Mouse (Mus musculus): Measurements from ENCODE around the gene 2310007B03Rik.

The 2310007B03Rik gene

GRCm38 (mm10) chr1:93168295-93168775 is 7.6 kb upstream of the 2310007B03Rik start, which contains the start of gene Crocc2:
Gene Crocc2 (plus strand): TSS chr1:93168725.
- Histone ChIP-seq H3K36me3 (ENCODE audit: control insufficient read depth, insufficient read depth, low read length, poor library complexity, severe bottlenecking) (no peaks in the 10 kb centered on the region), H3K27me3 (ENCODE audit: control insufficient read depth, insufficient read depth, low read length, poor library complexity, severe bottlenecking) (no peaks in the 10 kb centered on the region)
- DNase-seq (ENCODE audit: low read depth, low spot score), result no peak

DNA sequence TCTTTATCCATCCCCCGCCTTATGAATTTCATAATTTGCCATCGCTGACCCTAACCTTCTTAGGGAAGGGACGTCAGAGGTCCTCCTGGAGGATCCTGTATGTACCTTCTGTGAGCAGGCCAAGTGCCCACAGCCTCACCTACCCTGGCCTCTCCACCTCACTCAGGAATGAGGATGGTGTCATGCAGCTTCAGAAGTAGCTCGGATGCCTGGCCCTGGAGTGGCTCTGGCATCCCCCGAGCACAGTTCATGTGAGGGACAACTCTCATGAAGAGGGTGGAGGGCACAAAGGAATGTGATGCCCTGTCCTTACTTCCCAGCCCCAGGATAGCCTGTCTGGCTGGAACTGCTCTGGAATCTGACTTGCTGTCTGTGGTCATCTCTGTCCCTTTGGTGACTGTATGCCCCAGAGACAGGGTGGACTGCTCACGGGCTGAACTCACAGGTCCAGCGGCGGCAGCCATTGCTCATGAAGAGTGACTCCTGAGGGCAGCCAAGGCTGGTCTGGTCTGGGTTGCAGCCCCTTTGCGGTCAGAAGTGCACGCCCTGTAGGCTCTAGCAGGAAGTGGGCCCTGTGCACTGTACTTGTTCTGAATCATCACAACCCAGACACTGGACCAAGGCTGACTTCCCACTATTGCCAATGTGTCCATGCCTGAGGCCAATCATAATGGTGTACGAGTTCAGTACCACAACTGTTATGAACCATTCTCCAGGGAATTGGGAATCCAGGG is 5.8 kb upstream of the 2310007B03Rik start:
- H3K27me3 ChIP-seq (ENCODE audit: control insufficient read depth, insufficient read depth, low read length, poor library complexity, severe bottlenecking), result no peaks in the 10 kb centered on the region
- DNase-seq (ENCODE audit: low read depth, low spot score), result no peak
- H3K36me3 ChIP-seq (ENCODE audit: control insufficient read depth, insufficient read depth, low read length, poor library complexity, severe bottlenecking), result no peaks in the 10 kb centered on the region

GRCm38 (mm10) chr1:93165447-93165846 is 4.7 kb upstream of the 2310007B03Rik start:
- H3K36me3 ChIP-seq (ENCODE audit: control insufficient read depth, insufficient read depth, low read length, poor library complexity, severe bottlenecking), result no peaks in the 10 kb centered on the region
- no peaks in the 10 kb centered on the region for H3K27me3 ChIP-seq (ENCODE audit: control insufficient read depth, insufficient read depth, low read length, poor library complexity, severe bottlenecking)
- DNase-seq (ENCODE audit: low read depth, low spot score), result no peak

DNA sequence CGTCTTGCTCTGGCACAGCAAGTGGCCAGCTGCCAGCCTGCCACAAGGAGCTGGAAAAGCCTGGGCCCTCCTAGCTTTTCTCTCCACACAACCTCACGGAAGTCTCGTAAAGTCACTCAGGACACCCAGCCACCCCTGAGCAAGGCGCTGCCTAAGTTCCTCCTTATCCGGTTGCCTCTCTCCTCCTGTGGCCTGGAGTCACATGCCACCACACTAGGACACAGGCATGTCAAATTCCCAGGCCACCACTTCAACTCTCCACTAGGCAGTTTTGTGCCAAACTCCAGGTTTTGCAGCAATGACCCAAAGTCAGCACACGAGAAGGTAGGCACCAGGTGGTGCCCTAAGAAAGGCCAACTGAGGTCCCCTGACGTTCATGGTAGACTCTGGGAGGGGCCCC is 1.8 kb upstream of the 2310007B03Rik start:
- Histone ChIP-seq H3K36me3 (ENCODE audit: control insufficient read depth, insufficient read depth, low read length, poor library complexity, severe bottlenecking) (no peaks in the 10 kb centered on the region), H3K27me3 (ENCODE audit: control insufficient read depth, insufficient read depth, low read length, poor library complexity, severe bottlenecking) (no peaks in the 10 kb centered on the region)
- no peak for DNase-seq (ENCODE audit: low read depth, low spot score)

DNA sequence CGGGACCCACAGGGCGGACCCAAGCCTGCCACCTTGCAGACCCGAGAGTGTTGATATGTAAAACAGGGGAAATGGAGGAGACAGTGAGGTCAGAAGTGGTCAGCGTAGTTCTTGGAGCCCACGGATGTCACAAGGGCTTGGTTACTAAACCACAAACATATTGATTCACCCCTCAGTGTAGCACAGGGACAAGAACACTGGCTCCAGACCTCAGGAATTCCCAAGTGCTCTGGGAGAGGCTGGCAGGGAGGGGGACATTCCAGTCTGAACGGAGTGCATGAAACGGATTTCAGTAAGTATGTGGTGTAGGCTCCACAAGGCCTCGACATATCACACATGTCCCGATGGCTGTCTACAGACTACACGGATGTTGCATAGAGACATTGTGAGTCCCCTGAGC is 1.2 kb upstream of the 2310007B03Rik start:
- no peak for DNase-seq (ENCODE audit: low read depth, low spot score)
- H3K36me3 ChIP-seq (ENCODE audit: control insufficient read depth, insufficient read depth, low read length, poor library complexity, severe bottlenecking), result no peaks in the 10 kb centered on the region
- H3K27me3 ChIP-seq (ENCODE audit: control insufficient read depth, insufficient read depth, low read length, poor library complexity, severe bottlenecking), result no peaks in the 10 kb centered on the region

DNA sequence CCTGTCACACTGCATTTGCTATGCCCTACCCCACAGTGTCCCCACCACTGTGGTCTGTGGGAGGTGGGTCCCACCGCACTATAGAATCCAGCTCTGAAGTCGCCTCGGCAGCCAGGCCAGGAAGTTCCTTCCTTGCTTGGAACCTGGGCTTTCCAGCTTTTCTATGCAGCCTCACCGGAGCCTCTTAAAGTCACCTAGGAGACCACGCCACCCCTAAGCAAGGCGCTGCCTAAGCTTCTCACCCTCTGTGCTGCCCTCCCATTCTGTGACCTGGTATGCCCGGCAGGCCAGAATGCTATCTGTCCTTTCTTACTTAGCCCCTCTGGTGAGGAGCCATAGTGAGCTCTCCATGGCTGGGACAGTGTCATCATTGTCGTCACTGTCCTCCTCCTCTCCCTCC is 602 bp upstream of the 2310007B03Rik start:
- no peaks in the 10 kb centered on the region for H3K36me3 ChIP-seq (ENCODE audit: control insufficient read depth, insufficient read depth, low read length, poor library complexity, severe bottlenecking)
- H3K27me3 ChIP-seq (ENCODE audit: control insufficient read depth, insufficient read depth, low read length, poor library complexity, severe bottlenecking), result no peaks in the 10 kb centered on the region
- DNase-seq (ENCODE audit: low read depth, low spot score), result no peak

DNA sequence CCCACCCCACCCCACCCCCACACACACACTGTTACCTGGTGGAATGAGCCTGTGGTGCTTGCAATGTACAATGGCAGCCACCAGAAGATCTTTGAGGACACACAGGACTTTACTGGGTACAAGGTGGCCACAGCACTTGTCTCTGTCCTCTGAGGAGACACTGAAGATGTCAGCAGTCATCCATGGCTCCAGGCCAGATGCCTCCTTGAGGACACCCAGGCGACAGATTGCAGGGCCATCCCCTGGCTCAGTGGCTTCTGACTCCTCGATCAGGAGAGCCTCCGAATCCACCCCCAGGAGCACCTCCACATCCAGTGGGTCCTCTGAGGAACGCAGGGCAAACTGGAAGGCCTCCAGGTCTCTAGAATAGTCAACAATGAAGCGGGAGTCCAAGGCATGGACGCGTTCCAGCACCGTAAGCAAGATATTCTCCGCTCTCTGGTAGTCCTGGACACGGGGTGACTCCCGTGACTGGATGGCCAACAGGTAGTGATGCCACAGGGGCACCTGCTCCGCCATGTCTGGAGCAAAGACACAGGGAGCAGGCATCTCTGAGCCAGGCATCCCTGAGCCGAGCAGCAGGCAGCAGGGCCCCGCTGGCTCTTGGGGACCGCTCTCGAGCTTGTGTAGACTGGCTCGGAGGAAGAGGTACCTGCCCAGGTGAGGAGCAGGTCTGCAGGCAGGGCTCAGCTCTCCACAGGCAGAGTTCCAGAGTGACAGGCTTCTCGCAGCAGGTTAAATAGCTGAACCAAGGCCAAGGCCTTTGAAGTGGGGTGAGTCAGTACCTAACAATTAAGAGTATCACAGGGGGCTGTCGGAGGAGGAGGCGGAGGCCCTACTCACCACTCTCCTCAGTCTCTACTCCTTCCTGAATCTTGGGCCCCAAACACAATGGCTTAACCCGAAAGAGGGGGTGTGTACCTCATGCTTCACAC is 915 bp downstream of the 2310007B03Rik start:
- DNase-seq (ENCODE audit: low read depth, low spot score), result no peak
- H3K36me3 ChIP-seq (ENCODE audit: control insufficient read depth, insufficient read depth, low read length, poor library complexity, severe bottlenecking), result no peaks in the 10 kb centered on the region
- no peaks in the 10 kb centered on the region for H3K27me3 ChIP-seq (ENCODE audit: control insufficient read depth, insufficient read depth, low read length, poor library complexity, severe bottlenecking)

DNA sequence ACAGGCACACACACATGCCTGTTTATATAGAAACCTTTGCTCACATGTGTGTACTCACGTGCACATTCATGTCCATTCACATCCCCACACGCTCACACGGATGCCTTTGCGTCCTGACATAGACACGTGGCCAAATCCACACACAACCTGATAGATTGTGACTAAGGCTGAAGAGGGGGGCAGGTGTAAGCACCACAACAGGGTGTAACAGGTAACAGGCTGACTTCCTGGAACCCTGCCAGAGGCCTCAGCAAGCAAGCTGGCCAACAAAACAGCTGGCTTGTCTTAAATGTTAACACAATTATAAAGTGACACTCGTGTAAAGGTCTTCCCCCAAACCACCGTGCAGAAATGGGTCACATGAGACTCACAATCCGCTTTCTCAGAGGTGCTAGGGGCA is 1.8 kb downstream of the 2310007B03Rik start:
- no peak for DNase-seq (ENCODE audit: low read depth, low spot score)
- Histone ChIP-seq H3K27me3 (ENCODE audit: control insufficient read depth, insufficient read depth, low read length, poor library complexity, severe bottlenecking) (no peaks in the 10 kb centered on the region), H3K36me3 (ENCODE audit: control insufficient read depth, insufficient read depth, low read length, poor library complexity, severe bottlenecking) (no peaks in the 10 kb centered on the region)

- no peaks in the 10 kb centered on the region for H3K27me3 ChIP-seq (ENCODE audit: control insufficient read depth, insufficient read depth, low read length, poor library complexity, severe bottlenecking)
- DNase-seq (ENCODE audit: low read depth, low spot score), result no peak
- H3K36me3 ChIP-seq (ENCODE audit: control insufficient read depth, insufficient read depth, low read length, poor library complexity, severe bottlenecking), result no peaks in the 10 kb centered on the region
These were observed 3.2 kb downstream of the 2310007B03Rik start for GRCm38 (mm10) chr1:93157566-93157965.

DNA sequence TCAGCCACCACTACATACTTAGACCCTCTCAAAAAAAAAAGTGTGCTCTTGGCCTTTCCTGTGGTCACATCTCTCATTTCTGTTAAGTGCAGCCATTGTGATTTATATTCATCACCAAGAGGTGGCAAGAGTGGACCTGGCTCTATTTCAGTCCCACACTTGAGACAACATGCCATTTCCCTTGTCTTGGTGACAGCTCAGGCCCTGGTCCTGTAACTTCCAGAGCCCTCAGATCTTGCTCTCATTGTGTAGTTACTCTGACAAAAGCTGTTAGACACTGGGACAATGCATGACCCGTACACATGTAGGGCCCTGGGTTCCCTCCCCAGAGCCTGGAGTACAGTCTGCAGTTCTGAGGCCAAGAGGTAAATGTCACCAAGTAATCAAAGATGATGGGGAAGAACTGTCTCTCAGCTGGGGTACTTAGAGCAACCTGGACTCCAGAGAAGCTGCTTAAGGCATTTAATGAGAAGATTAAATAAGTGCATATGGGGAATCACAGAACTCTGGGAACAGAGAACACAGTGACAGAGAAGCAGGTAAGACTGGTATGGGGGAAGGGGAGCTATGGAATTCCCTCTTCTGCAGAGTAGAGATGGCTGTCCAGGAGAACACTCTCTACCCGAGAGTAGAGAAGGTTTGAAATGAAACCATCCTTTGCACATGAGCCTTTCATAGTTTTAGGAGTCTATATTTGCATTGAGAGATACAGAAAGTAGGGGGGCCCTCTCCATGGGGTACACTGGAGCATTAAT is 9.7 kb downstream of the 2310007B03Rik start:
- Histone ChIP-seq H3K27me3 (ENCODE audit: control insufficient read depth, insufficient read depth, low read length, poor library complexity, severe bottlenecking) (no peaks in the 10 kb centered on the region), H3K36me3 (ENCODE audit: control insufficient read depth, insufficient read depth, low read length, poor library complexity, severe bottlenecking) (no peaks in the 10 kb centered on the region)
- DNase-seq (ENCODE audit: low read depth, low spot score), result no peak

DNA sequence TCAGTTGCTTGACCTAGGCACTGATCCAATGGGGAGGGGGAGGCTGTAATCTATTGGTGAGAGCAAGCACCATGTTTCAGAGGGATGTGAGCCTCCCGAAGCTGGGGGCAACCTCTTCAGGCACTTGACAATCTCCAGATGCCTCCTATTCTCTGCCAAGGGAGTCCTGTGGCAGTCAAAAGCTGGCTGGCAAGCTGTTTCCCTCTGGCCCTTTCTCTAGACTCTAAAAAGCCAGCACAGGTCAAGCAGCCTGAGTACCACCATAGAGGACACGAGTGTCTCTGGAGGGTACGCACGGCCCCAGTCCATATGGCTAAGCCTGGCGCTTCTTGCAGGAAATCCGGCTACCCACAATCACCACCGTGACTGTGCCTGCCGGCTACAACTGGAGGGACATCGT is 16.6 kb downstream of the 2310007B03Rik start:
- no peak for DNase-seq (ENCODE audit: low read depth, low spot score)
- no peaks in the 10 kb centered on the region for H3K27me3 ChIP-seq (ENCODE audit: control insufficient read depth, insufficient read depth, low read length, poor library complexity, severe bottlenecking)
- no peaks in the 10 kb centered on the region for H3K36me3 ChIP-seq (ENCODE audit: control insufficient read depth, insufficient read depth, low read length, poor library complexity, severe bottlenecking)

DNA sequence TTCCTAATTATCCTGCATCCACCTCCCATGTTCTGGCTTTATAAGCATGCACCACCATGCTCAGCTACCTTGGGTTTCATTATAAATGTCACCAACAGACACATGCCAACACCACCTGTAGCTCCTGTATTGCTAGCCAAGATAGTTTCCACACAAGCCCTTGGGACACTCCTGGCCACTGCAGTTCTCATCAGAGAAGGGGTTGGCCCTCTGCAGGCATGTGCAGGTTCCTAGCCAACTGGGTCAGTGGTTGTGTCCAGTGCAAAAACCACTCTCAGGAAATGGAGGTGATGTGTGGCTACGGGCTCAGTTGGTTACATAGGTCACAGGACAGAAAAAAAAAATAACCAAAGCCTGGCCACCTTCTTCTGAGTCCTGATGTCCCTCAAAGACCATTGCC is 17.9 kb downstream of the 2310007B03Rik start:
- Histone ChIP-seq H3K27me3 (ENCODE audit: control insufficient read depth, insufficient read depth, low read length, poor library complexity, severe bottlenecking) (no peaks in the 10 kb centered on the region), H3K36me3 (ENCODE audit: control insufficient read depth, insufficient read depth, low read length, poor library complexity, severe bottlenecking) (no peaks in the 10 kb centered on the region)
- no peak for DNase-seq (ENCODE audit: low read depth, low spot score)

DNA sequence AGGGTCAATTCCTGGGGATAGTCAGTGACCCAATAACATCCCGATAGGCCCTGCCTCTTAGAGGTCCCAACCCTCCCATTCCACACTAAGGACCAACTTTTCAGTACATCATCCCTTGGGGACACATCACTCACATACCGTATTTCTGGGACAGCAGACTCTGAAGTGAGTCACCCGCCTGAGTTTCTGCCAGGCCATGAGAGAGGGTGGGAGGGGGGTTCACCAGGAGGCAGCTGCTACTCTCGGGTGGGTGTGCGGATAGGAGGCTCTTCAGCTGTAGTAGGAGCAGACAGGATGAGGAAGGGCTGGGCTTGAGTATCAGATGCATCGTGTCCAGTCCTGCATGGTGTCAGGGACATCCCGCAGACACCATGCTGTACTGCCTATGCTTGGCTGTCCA is 21.0 kb downstream of the 2310007B03Rik start:
- DNase-seq (ENCODE audit: low read depth, low spot score), result no peak
- no peaks in the 10 kb centered on the region for H3K36me3 ChIP-seq (ENCODE audit: control insufficient read depth, insufficient read depth, low read length, poor library complexity, severe bottlenecking)
- H3K27me3 ChIP-seq (ENCODE audit: control insufficient read depth, insufficient read depth, low read length, poor library complexity, severe bottlenecking), result no peaks in the 10 kb centered on the region; the same call in 1 of the 2 replicates

DNA sequence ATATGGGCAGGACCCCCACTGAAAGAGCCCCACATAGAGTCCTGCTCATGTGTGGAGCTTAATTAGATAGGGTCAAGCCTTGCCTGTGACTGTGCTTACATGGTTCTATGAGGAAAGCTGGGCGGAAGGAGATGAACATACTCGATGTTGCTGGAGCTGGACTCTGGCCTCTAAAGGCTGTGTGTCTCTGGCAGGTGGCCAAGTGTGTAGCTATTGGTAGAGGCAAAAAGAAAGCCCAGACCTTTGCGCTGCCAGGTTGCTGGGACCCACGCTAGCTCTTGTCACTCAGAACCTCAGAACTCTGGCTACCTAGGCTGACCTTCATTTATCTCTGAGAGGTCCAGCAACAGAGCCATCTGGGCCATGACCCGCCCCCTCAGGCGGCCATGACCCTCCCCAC is 22.2 kb downstream of the 2310007B03Rik start:
- no peak for DNase-seq (ENCODE audit: low read depth, low spot score)
- Histone ChIP-seq H3K27me3 (ENCODE audit: control insufficient read depth, insufficient read depth, low read length, poor library complexity, severe bottlenecking) (no peaks in the 10 kb centered on the region; the same call in 1 of the 2 replicates), H3K36me3 (ENCODE audit: control insufficient read depth, insufficient read depth, low read length, poor library complexity, severe bottlenecking) (no peaks in the 10 kb centered on the region)

Data from splenic B cell, adult 2 months (primary cell).